Mouse (Mus musculus) limb, embryonic 15.5 days (tissue): ENCODE measurements around the gene Slc25a29. TPM values are rescaled to one million over a fixed set of nuclear protein-coding genes. Genes with fewer than 3 reads are reported as not detected.

ENCODE experiments used
- ATAC-seq: fragments of 200-750 bp; cut with Nextera tagmentation; 2 replicates; pipeline ENCODE4 v1.8.0; 2017; ENCODE audit warnings: low read depth, moderate TSS enrichment; ENCODE audit not compliant: insufficient number of reproducible peaks, low FRiP score, low TSS enrichment
- H3K27ac ChIP-seq: fragments of 300-500 bp; sonication (generic); 2 replicates; pipeline ENCODE4 v1.5.1; 2015; ENCODE audit warnings: moderate library complexity, mild to moderate bottlenecking, inconsistent platforms
- H3K27me3 ChIP-seq: fragments of 300-500 bp; sonication (generic); 2 replicates; pipeline ENCODE4 v1.6.1; 2015; ENCODE audit warnings: inconsistent platforms
- H3K36me3 ChIP-seq: fragments of 300-500 bp; sonication (generic); 2 replicates; pipeline ENCODE4 v1.6.1; 2015; ENCODE audit warnings: inconsistent platforms
- H3K4me1 ChIP-seq: fragments of 300-500 bp; sonication (generic); 2 replicates; pipeline ENCODE4 v1.6.1; 2015; ENCODE audit warnings: inconsistent platforms
- H3K4me2 ChIP-seq: fragments of 300-500 bp; sonication (generic); 2 replicates; pipeline ENCODE4 v1.6.1; 2015; ENCODE audit warnings: mild to moderate bottlenecking, inconsistent platforms
- H3K4me3 ChIP-seq: fragments of 300-500 bp; sonication (generic); 2 replicates; pipeline ENCODE4 v1.5.1; 2015; ENCODE audit warnings: mild to moderate bottlenecking, inconsistent platforms
- H3K9ac ChIP-seq: fragments of 300-500 bp; sonication (generic); 2 replicates; pipeline ENCODE4 v1.6.1; 2015; ENCODE audit warnings: inconsistent platforms
- H3K9me3 ChIP-seq: fragments of 300-500 bp; sonication (generic); 2 replicates; pipeline ENCODE4 v1.6.1; 2016; ENCODE audit warnings: inconsistent platforms
- WGBS: fragments of 180-500 bp; shearing (Covaris S2); methylation state at CpG from one replicate; pipeline ENCODE4 v1.1.7; 2015; 5-methylcytosine and 5-hydroxymethylcytosine counted together
- polyA plus RNA-seq: library from polyadenylated mRNA; unstranded; fragments of >200 nt; fragmentation: Nextera tagmentation; extraction: Ambion mirVana; gene quantifications from 2 replicates; pipeline ENCODE4 v1.2.1, GENCODE M21; 2015

The Slc25a29 gene
- polyA plus RNA-seq, 1 experiment from 2014 or later: 10.3 TPM

DNA sequence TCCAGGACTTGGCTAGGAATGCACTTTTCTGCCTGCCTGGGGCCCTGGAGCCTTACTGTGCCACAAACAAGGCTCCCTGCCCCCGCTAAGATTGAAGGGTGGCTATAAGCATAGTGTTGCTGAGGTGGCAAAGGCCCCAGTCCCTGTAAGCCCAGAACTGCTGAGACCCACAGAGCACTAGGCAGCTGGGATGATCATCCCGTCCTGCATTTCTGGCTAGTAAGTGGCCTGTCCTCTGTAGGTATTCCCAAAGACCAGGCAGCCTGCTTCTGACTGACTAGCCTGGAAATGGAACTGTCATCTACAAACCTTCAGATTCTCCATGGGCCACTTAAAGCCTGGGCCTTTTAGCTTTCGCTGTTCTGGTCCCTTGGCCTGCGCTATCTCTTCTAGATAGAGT lies 15.2 kb downstream of the Slc25a29 start:
- H3K9ac ChIP-seq: no peak overlapping the region
- ATAC-seq: no peak
- no peaks in the 10 kb centered on the region for H3K4me1 ChIP-seq
- no peaks in the 10 kb centered on the region for H3K27me3 ChIP-seq
- H3K36me3 ChIP-seq: peaks cover 36% of the 10 kb centered on the region
- no peak overlapping the region for H3K27ac ChIP-seq
- H3K9me3 ChIP-seq: no peaks in the 10 kb centered on the region
- H3K4me3 ChIP-seq: no peak overlapping the region
- H3K4me2 ChIP-seq: no peak overlapping the region
- 91% methylated on average over 4 of the region's 4 CpGs for WGBS

DNA sequence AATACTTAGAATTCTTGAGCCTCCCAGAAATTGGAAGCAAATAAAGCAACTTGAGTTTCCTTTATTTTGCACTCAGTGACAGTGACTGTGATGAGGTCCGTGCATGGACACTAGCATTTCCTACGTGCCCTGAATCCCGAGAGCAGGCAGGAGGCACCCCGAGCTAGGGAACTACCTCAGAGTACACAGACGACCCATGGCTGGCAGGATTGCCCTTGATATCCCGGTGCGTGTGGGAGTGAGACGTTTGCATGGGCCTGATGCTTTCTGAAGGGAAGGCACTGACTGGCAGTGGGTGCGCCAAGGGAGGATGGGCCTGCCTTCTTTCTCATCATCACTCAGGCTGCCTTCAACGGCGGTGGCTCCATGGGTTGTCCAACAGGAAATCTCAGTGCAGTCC lies 19.1 kb downstream of the Slc25a29 start:
- Histone ChIP-seq H3K9ac (no peak overlapping the region), H3K4me1 (no peaks in the 10 kb centered on the region), H3K4me2 (no peak overlapping the region), H3K27me3 (no peaks in the 10 kb centered on the region), H3K4me3 (no peak overlapping the region), H3K27ac (no peak overlapping the region), H3K36me3 (peaks cover 44% of the 10 kb centered on the region), H3K9me3 (no peaks in the 10 kb centered on the region)
- WGBS: 85% methylated on average over 11 of the region's 11 CpGs
- ATAC-seq: no peak

DNA sequence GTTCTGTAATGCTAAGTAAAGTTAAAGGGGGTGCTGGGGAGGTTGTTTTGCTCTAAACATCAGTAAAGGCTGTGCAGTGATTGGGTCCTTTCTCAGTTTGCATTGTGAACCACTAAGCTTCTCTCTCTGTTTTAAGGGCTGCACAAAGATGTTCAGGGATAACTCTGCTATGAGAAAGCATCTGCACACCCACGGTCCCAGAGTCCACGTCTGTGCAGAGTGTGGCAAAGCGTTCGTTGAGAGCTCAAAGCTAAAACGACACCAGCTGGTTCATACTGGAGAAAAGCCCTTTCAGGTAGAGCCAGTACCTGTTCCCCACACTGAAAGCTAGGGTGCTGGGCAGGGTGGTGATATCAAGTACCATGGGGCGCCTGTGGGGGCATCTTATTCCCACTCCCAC lies 21.2 kb downstream of the Slc25a29 start:
- Histone ChIP-seq H3K4me3 (no peak overlapping the region), H3K27me3 (no peaks in the 10 kb centered on the region), H3K36me3 (peaks cover 35% of the 10 kb centered on the region), H3K27ac (no peak overlapping the region), H3K9me3 (no peaks in the 10 kb centered on the region), H3K4me2 (no peak overlapping the region), H3K9ac (no peak overlapping the region), H3K4me1 (no peaks in the 10 kb centered on the region)
- WGBS: 89% methylated on average over 6 of the region's 6 CpGs
- ATAC-seq: no peak

DNA sequence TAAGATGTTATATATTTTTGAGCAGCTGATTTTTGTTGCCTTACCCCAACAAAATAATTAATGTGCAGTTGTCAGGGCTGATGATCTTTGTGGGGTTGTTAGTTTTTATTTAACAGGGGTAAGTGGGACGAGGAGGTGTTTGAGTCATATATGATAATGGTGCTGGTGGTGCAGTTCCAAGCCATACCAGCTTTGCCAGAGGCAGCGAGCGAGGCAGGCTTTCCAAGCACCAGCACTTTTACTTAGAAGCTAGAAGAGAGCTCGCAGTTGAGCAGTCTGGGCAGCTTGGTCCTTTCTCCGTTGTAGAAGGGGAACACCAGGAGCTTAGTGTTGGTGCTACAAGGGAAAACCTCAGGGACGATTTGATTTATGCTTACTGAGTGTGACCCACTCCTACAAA lies 23.2 kb downstream of the Slc25a29 start:
- no peak overlapping the region for H3K4me3 ChIP-seq
- H3K36me3 ChIP-seq: peaks cover 34% of the 10 kb centered on the region
- WGBS: 83% methylated on average over 6 of the region's 6 CpGs
- H3K9ac ChIP-seq: no peak overlapping the region
- no peak overlapping the region for H3K27ac ChIP-seq
- no peak for ATAC-seq
- H3K9me3 ChIP-seq: no peaks in the 10 kb centered on the region
- H3K4me1 ChIP-seq: no peaks in the 10 kb centered on the region
- no peak overlapping the region for H3K4me2 ChIP-seq
- H3K27me3 ChIP-seq: no peaks in the 10 kb centered on the region

DNA sequence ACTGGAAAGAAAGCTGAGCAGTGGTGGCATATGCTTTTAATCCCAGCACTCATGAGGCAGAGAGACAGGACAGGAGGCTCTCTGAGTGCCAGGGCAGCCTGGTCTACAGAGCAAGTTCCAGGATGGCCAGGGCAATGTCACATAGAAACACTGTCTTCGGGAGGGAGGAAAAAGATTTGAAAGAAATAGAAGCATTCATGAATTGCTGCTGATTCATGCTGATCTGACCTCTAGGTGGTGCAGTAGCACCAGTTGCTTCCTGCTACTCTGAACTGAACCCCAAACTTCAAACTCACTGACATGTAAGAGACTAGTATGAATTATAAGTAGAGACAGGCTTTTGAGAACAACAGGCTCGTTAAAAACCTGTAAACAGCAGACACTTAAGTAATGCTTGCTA lies 24.6 kb downstream of the Slc25a29 start:
- H3K36me3 ChIP-seq: peaks cover 31% of the 10 kb centered on the region
- no peaks in the 10 kb centered on the region for H3K27me3 ChIP-seq
- ATAC-seq: no peak
- H3K4me3 ChIP-seq: no peak overlapping the region
- no peaks in the 10 kb centered on the region for H3K4me1 ChIP-seq
- H3K4me2 ChIP-seq: no peak overlapping the region
- H3K27ac ChIP-seq: no peak overlapping the region
- H3K9me3 ChIP-seq: no peaks in the 10 kb centered on the region
- H3K9ac ChIP-seq: no peak overlapping the region
- 51% methylated on average over 2 of the region's 2 CpGs for WGBS

DNA sequence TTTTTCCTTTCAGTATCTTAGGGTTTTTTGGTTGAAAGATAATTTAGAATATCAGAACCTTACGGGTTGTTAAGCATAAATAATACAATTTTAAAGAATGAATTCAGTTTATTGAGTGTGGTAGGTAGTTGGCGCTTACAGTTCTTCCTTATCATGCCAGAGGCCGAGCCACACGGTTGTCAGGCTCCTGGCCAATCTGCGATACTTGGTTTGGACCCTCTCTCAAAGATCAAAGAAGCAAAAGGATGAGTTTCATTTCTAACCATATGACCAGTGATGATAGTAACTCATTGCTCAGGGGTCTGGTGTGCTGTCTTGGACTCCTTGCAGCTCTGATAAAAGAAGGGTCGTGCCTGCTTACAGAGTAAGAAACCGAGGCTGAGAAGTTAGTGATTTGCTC lies 25.4 kb downstream of the Slc25a29 start:
- no peaks in the 10 kb centered on the region for H3K9me3 ChIP-seq
- WGBS: 89% methylated on average over 7 of the region's 7 CpGs
- no peak overlapping the region for H3K9ac ChIP-seq
- no peaks in the 10 kb centered on the region for H3K4me1 ChIP-seq
- no peak overlapping the region for H3K4me3 ChIP-seq
- H3K27ac ChIP-seq: no peak overlapping the region
- H3K27me3 ChIP-seq: no peaks in the 10 kb centered on the region
- H3K4me2 ChIP-seq: no peak overlapping the region
- peaks cover 29% of the 10 kb centered on the region for H3K36me3 ChIP-seq
- no peak for ATAC-seq

DNA sequence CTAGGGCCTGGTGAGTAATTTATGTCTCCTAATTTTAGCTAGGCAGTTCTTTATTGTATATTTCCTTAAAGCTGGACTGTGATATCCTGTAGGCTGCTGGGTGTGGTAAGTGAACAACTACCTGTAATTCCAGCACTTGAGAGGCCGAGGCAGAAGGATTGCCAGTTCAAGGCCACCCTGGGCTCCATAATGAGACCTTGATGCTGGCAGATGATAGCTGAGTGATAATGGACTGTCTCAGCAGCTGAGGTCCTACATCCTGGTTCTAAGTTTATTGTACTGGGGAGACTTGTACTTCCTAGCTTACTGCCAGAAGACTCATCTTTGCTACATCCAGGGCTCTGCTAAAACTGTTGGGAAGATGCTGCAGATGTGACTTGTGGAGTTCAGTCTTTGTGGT lies 25.9 kb downstream of the Slc25a29 start:
- Histone ChIP-seq H3K4me1 (no peaks in the 10 kb centered on the region), H3K36me3 (peaks cover 23% of the 10 kb centered on the region), H3K9ac (no peak overlapping the region), H3K27ac (no peak overlapping the region), H3K4me2 (no peak overlapping the region), H3K9me3 (no peaks in the 10 kb centered on the region), H3K27me3 (no peaks in the 10 kb centered on the region), H3K4me3 (no peak overlapping the region)
- no peak for ATAC-seq
- 73% methylated on average over 1 of the region's 1 CpGs for WGBS

DNA sequence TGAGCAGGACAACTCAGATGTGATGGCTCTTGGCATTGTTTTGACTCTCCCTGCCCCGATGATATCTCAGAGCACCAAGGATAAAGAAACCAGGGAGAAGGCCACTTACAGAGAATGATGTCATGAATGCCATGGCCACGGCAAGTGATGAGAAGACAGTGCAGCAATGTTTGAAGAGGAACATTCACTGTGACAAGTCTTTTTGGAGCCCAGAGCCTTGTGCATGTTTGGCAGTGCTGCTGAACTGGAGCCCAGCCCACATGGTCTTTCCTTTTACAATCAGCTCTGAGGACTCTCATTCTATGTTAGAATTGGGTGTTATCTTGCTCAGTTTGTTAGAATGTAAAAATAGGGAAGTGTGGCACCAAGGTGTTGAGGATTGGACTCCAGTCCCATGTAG lies 27.2 kb downstream of the Slc25a29 start:
- H3K4me2 ChIP-seq: no peak overlapping the region
- H3K4me1 ChIP-seq: no peaks in the 10 kb centered on the region
- no peaks in the 10 kb centered on the region for H3K9me3 ChIP-seq
- H3K9ac ChIP-seq: no peak overlapping the region
- H3K36me3 ChIP-seq: peaks cover 20% of the 10 kb centered on the region
- H3K27ac ChIP-seq: no peak overlapping the region
- 84% methylated on average over 2 of the region's 2 CpGs for WGBS
- no peak for ATAC-seq
- no peaks in the 10 kb centered on the region for H3K27me3 ChIP-seq
- no peak overlapping the region for H3K4me3 ChIP-seq

DNA sequence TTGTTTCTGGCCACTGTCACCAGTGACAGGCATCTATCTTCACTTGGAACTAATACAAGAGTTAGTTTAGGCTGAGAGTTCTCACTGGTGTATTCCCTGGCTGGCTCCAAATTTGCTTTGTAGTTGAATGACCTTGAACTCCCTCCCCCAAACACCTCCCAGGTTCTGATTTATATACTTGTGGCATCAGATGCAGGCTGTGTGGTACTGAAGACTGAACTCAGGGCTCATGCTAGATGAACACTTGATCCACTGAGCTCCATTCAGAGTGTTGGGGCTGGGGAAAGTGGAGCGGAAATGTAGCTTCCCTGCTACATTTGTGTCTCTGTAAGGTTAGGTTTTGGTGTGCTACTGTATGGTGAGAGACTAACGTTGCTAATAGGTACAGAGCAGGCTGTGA lies 31.3 kb downstream of the Slc25a29 start:
- Histone ChIP-seq H3K4me3 (no peak overlapping the region), H3K9ac (no peak overlapping the region), H3K9me3 (no peaks in the 10 kb centered on the region), H3K27me3 (no peaks in the 10 kb centered on the region), H3K36me3 (peaks cover 24% of the 10 kb centered on the region), H3K4me1 (peaks cover 9% of the 10 kb centered on the region), H3K27ac (no peak overlapping the region), H3K4me2 (no peak overlapping the region)
- no peak for ATAC-seq
- 83% methylated on average over 2 of the region's 2 CpGs for WGBS

DNA sequence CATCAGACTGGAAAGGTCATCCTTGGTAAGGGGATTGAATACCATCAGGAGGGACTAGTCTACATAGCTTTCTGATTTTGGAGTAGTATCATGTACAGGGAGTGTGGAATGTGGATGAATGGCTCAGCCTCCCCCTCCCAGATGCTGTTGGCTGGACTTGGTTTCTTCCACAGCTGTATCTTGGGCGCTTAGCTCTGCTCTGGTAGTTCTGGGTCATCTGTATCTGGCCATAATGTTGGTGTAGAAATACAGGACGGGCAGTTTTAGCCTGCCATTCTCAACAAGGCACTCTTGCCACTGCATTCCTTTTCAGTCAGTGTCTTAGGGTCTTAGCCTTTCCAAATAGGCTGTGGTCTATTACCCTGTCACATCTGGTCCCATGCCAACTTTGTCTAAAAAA lies 34.1 kb downstream of the Slc25a29 start:
- no peak for ATAC-seq
- no peaks in the 10 kb centered on the region for H3K27me3 ChIP-seq
- peaks cover 9% of the 10 kb centered on the region for H3K4me1 ChIP-seq
- H3K4me3 ChIP-seq: no peak overlapping the region
- WGBS: 75% methylated on average over 2 of the region's 2 CpGs
- H3K4me2 ChIP-seq: no peak overlapping the region
- H3K9ac ChIP-seq: no peak overlapping the region
- no peak overlapping the region for H3K27ac ChIP-seq
- peaks cover 8% of the 10 kb centered on the region; the same call in 1 of the 2 replicates for H3K36me3 ChIP-seq
- H3K9me3 ChIP-seq: no peaks in the 10 kb centered on the region

DNA sequence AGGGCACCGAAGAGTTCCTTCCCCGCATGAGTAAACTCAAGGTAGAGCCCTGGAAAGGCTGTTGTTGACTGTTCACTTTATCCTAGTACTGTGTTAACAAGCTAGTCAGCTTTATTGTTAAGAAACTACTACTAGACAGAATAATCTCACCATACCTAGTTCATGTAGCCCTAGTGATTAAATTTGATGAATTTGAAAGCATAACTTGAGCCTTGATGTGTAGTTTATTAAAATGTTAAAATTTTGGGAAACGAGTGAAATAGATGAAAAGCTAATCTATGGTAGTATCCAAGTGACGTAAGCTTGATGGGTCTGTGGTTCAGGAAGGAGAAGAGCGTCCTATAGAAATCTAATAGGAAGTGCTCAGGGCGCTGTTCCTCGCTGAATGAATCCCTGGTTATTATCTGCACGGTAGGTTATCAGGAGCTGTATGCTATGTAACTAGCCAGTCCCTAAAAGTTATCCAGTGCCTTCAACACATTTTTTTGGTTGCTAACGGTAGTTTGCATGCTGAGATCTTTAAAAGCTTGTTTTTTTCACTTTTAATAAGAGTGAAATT lies 40.6 kb downstream of the Slc25a29 start:
- peaks cover 14% of the 10 kb centered on the region for H3K4me1 ChIP-seq
- H3K27ac ChIP-seq: peak overlapping the region; percentile 99
- H3K27me3 ChIP-seq: no peaks in the 10 kb centered on the region
- H3K9ac ChIP-seq: peak overlapping the region; percentile 93; the same call in 1 of the 2 replicates
- 0 out of 2 replicates have a peak, but pooled peaks cover 4% of the 10 kb centered on the region for H3K36me3 ChIP-seq
- H3K4me2 ChIP-seq: peak overlapping the region; percentile 53
- no peak for ATAC-seq
- H3K9me3 ChIP-seq: no peaks in the 10 kb centered on the region
- WGBS: 12% methylated on average over 9 of the region's 9 CpGs
- peak overlapping the region; percentile 98 for H3K4me3 ChIP-seq

DNA sequence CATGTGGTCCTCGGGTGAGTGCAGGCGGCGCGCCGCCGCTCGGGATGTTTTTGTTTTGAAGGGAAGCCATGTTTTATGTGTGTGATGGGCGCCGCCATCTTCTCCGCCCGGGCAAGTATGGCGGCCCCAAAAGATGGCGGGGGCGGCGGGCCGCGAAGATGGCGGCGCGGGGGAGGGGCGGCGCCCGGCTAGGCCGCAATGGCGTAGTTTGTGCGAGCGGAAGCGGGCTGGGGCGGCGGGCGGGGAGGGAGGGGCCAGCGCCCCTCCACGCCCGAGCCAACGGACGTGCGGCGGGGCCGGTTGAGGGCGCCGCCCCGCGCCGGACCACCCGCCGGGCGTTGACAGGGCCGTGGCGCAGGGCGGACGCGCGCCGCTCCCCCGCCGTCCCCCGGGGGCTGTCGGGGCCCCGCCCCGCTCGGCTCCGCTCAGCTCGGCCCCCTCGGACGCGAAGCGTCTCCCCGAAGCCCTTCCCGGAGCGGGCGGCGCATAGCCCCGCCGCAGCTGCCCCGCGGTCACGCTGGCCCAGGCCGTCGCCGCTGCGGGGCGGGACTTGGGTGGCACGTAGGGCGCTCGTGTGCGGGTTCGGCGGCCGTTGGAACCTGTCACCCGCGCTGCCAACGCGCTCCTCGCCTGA lies 41.5 kb downstream of the Slc25a29 start:
- under 1% methylated on average over 58 of the region's 94 CpGs for WGBS
- H3K4me2 ChIP-seq: peak overlapping the region; percentile 53

More for the DNA sequence above, 41.5 kb downstream of the Slc25a29 start:
- H3K27ac ChIP-seq: peak overlapping the region; percentile 99
- peak overlapping the region; percentile 98 for H3K4me3 ChIP-seq
- ATAC-seq: peak; percentile 66
- no peaks in the 10 kb centered on the region for H3K36me3 ChIP-seq
- peaks cover 14% of the 10 kb centered on the region for H3K4me1 ChIP-seq
- peak overlapping the region; percentile 93 for H3K9ac ChIP-seq
- no peaks in the 10 kb centered on the region for H3K9me3 ChIP-seq
- H3K27me3 ChIP-seq: no peaks in the 10 kb centered on the region
